Comparison of ENCODE assay signal across 26 mouse cellular contexts in genomic region chr16:8386386-8386785, GRCm38 (mm10). TPM values are rescaled to one million over a fixed set of nuclear protein-coding genes. Genes with fewer than 3 reads are reported as not detected.
DNase-seq lines count a peak whose midpoint lies in the region; ATAC-seq and TF ChIP-seq lines count a peak whose summit lies in the region.
"Had no signal": no experiment of that assay in that cellular context is flagged by ENCODE, and none has a peak within 500 bp of the region (broad histone marks: within the 10 kb centered on the region; RNA-seq: fewer than 3 reads in every experiment).

No protein-coding gene starts in this region.

- intact Hi-C loops in left cerebral cortex, postnatal 4 days (cut with DNase I): no loop called here
- intact Hi-C loops in left cerebral cortex, postnatal 36 days (cut with DNase I): no loop called here

- H3K27ac ChIP-seq in cerebellum, adult 2 months (ENCODE audit: insufficient read depth, low read length): no peak overlapping the region
- H3K27ac ChIP-seq in heart, embryonic 11.5 days (ENCODE audit: low read depth, low read length): no peak overlapping the region
- H3K27ac ChIP-seq: embryonic facial prominence, embryonic 10.5 days; embryonic facial prominence, embryonic 12.5 days; forebrain, embryonic 13.5 days; forebrain, embryonic 15.5 days had no signal

- H3K9me3 ChIP-seq in heart, embryonic 11.5 days (replicated peaks; ENCODE audit: control insufficient read depth, low read length): no peaks in the 10 kb centered on the region
- H3K9me3 ChIP-seq: embryonic facial prominence, embryonic 10.5 days; embryonic facial prominence, embryonic 12.5 days; forebrain, embryonic 13.5 days; forebrain, embryonic 15.5 days; G1E had no signal

- DNase-seq in cerebellum, postnatal 10 days: peak; percentile 57 to 64
- DNase-seq in cerebellum, adult 2 months: no peak
- peak; percentile 24 for DNase-seq in heart, adult 11 months
- peak; percentile 31 for DNase-seq in left cerebral cortex, postnatal 4 days
- DNase-seq in left cerebral cortex, postnatal 36 days (ENCODE audit: low spot score in 2 of 2): no peak
- DNase-seq: adrenal gland, adult 8-10 months; adrenal gland, postnatal 14 days; adrenal gland, postnatal 36 days; B cell, adult 2 months; cerebellum, adult 11-12 months; cerebellum, adult 9-10 months; cerebellum, postnatal 25 days had no signal

- H3K4me1 ChIP-seq in cerebellum, adult 2 months (ENCODE audit: control insufficient read depth, insufficient read depth, low read length): no peaks in the 10 kb centered on the region
- H3K4me1 ChIP-seq in heart, embryonic 11.5 days (ENCODE audit: control insufficient read depth, insufficient read depth, low read length): no peaks in the 10 kb centered on the region
- H3K4me1 ChIP-seq: embryonic facial prominence, embryonic 10.5 days; embryonic facial prominence, embryonic 12.5 days; forebrain, embryonic 13.5 days; forebrain, embryonic 15.5 days had no signal

- TF ChIP-seq POLR2A in cerebellum, adult 2 months (IDR thresholded peaks at IDR 0.05; ENCODE audit: borderline replicate concordance, insufficient read depth, low read length): no peak

- H3K4me2 ChIP-seq in heart, embryonic 11.5 days: no peak overlapping the region
- H3K4me2 ChIP-seq: embryonic facial prominence, embryonic 12.5 days; forebrain, embryonic 13.5 days; forebrain, embryonic 15.5 days had no signal

- no peaks in the 10 kb centered on the region for H3K36me3 ChIP-seq in heart, embryonic 11.5 days (ENCODE audit: control insufficient read depth, insufficient read depth, low read length)
- H3K36me3 ChIP-seq: embryonic facial prominence, embryonic 10.5 days; embryonic facial prominence, embryonic 12.5 days; forebrain, embryonic 15.5 days; G1E had no signal

- ATAC-seq in heart, embryonic 11.5 days (replicated peaks; ENCODE audit: insufficient number of reproducible peaks, low FRiP score, low TSS enrichment): no peak
- ATAC-seq: activated CD4-positive, CD25-positive, alpha-beta regulatory T cell, adult 4 months; CD4-positive, CD25-positive, alpha-beta regulatory T cell, adult 4 months; forebrain, embryonic 13.5 days; forebrain, embryonic 15.5 days; forebrain, postnatal 0 days; Patski had no signal

- H3K4me3 ChIP-seq in cerebellum, adult 2 months (replicated peaks; ENCODE audit: insufficient read depth, low read depth, low read length): no peak overlapping the region
- no peak overlapping the region for H3K4me3 ChIP-seq in heart, embryonic 11.5 days (ENCODE audit: low read depth, low read length)
- H3K4me3 ChIP-seq: embryonic facial prominence, embryonic 10.5 days; embryonic facial prominence, embryonic 12.5 days; forebrain, embryonic 13.5 days; forebrain, embryonic 15.5 days had no signal

- TF ChIP-seq CTCF in cerebellum, adult 2 months (IDR thresholded peaks at IDR 0.05; ENCODE audit: borderline replicate concordance, insufficient read depth, low read depth, low read length): no peak

- 13% methylated on average over 6 of the region's 6 CpGs for WGBS in cerebellum, adult 2 months
- 64% methylated on average over 6 of the region's 6 CpGs for WGBS in heart, embryonic 11.5 days (ENCODE audit: insufficient replicate concordance)

- no peaks in the 10 kb centered on the region for H3K27me3 ChIP-seq in cerebellum, adult 2 months (ENCODE audit: control insufficient read depth, insufficient read depth, low read length)
- no peaks in the 10 kb centered on the region for H3K27me3 ChIP-seq in heart, embryonic 11.5 days (ENCODE audit: control insufficient read depth, insufficient read depth, low read length)
- H3K27me3 ChIP-seq: embryonic facial prominence, embryonic 12.5 days; forebrain, embryonic 13.5 days; forebrain, embryonic 15.5 days had no signal

- no peak overlapping the region for H3K9ac ChIP-seq in heart, embryonic 11.5 days (ENCODE audit: low read depth, low read length)
- H3K9ac ChIP-seq: embryonic facial prominence, embryonic 12.5 days; forebrain, embryonic 13.5 days; forebrain, embryonic 15.5 days; forebrain, postnatal 0 days had no signal

RNA-seq across cellular contexts. Expression of gene Tmem114, which starts 38.5 kb away (rescaled TPM):
- 1.5 and 1.8 TPM in 2 replicates for polyA plus RNA-seq in cerebellum, adult 2 months (2012; rRNA removed)
- polyA plus RNA-seq in heart, embryonic 11.5 days (2014; fragmentation: Nextera tagmentation; extraction: Ambion mirVana): not detected in 2 replicates
- total RNA-seq in left cerebral cortex, postnatal 4 days (2021): under 1 TPM; 0.36 to 0.50 TPM
- total RNA-seq in left cerebral cortex, postnatal 36 days (2021): 1 to 10 TPM; 1.5 to 1.8 TPM
- total RNA-seq: adrenal gland, adult 18-20 months; adrenal gland, adult 8-10 months; adrenal gland, postnatal 14 days; adrenal gland, postnatal 36 days; CH12.LX; forebrain, postnatal 0 days; G1E had no signal
- polyA plus RNA-seq: activated CD4-positive, CD25-positive, alpha-beta regulatory T cell, adult 4 months; CD4-positive, CD25-positive, alpha-beta regulatory T cell, adult 4 months; embryonic facial prominence, embryonic 10.5 days; embryonic facial prominence, embryonic 14.5 days; forebrain, embryonic 11.5 days; forebrain, embryonic 13.5 days; forebrain, embryonic 15.5 days; G1E; Patski had no signal

Comparison
In these comparisons a context has a peak if more than half of its experiments do, and no peak if none do; other contexts are left out.
1. DNase-seq: peak in cerebellum, postnatal 10 days (2 of 2), heart, adult 11 months (single experiment) and left cerebral cortex, postnatal 4 days (single experiment); none in cerebellum, adult 2 months (0 of 2) and left cerebral cortex, postnatal 36 days (0 of 2).